Mouse (Mus musculus) retina, postnatal 7 days (tissue): ENCODE data around the gene Dock2.
A peak's percentile ranks its signal among the peaks of the same experiment; 100 is the strongest.

Source experiments
- DNase-seq: peaks from one replicate; pipeline ENCODE4 v3.0.0-alpha.2; 2012; ENCODE audit warnings: low read depth, low spot score

Dock2 gene

GRCm38 (mm10) chr11:34202769-34203168 lies 580.9 kb downstream of the Dock2 start:
- DNase-seq: no peak

DNA sequence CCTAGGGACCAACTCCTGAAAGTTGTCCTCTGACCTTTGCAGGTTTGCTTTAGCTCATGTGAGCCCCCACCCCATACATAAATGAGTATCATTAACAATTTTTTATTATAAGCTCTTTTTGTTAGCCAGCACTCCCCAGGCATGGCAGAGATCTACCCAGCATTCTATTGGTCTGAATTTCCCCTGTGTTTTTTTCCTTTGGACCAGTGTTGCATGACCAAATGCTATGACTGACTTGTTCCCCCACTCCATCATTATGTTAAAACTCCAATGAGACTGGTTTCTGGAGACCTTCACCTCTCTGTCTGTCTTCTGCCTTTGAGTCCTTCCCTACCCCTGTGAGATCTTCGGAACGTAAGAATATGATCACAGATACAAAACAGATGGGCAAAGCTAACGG lies 588.5 kb downstream of the Dock2 start:
- no peak for DNase-seq

GRCm38 (mm10) chr11:34194158-34194941 lies 589.3 kb downstream of the Dock2 start:
- no peak for DNase-seq

- no peak for DNase-seq
These were observed 590.0 kb downstream of the Dock2 start for GRCm38 (mm10) chr11:34193658-34194057.

DNA sequence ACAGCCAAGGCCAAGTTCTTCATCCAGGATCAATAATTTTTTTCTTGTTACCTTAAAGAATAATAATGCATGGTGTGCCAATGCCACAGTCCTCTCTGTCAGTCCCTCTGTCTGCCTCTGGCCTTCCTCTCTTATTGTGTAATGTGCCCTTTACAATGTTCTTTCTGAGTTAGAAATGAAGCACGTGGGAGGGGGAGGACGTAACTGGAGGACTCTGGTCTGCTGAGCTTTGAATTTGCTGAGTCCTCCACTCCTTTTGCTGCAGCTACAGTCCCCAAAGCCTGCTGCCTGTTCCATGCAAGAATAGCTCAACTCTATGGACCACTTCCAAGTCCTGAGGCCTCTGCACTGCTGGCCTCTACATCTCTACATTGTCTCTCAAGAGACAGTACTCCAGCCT lies 599.4 kb downstream of the Dock2 start:
- no peak for DNase-seq

DNA sequence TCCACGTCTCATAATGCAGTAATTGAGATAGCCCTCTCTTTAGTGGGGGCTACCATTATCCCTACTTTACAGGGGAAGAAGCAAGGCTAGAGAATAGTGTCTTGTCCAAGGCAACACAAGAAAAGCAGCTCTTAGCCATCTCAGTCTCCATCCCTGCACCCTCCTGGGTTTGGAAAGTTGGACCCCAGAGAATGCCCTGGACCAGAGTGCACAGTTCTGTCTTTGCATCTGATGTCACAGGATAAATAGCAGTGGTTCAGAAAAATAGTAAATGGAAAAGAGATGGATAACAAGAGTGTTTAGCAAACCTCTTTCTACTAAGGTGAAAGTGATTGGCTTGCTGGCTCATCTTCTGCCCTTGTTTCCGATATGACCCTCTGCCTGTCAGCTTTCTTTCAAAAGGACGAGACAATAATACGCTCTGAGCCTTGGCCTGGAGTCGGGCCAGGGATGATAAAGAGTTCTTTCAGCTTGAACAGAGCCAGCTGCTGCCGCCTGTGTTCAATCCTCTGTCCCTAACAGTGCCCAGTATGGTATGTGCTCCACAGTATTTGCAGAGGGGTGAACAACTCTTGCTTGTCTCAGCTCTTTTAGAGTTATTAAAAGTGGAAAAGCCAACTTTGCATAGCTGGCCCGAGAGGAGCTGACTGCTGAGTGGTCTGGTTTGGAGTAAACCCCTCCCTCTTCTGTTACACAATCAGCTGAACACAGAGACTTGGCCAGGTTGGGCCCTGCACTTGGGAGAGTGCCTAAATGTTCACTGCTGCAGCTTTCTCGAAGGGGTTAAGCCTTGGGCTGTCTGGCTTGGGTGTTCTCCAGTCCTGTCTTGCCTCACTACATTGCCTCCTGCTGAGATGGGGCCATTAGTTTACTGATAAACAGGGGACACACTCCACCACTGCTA lies 602.2 kb downstream of the Dock2 start:
- peak; percentile 41 for DNase-seq

- no peak for DNase-seq
These were observed 604.9 kb downstream of the Dock2 start for GRCm38 (mm10) chr11:34178752-34179151.
